Mouse (Mus musculus) layer of hippocampus, postnatal 14 days (tissue): ENCODE measurements around the gene 4930444G20Rik. TPM values are rescaled to one million over a fixed set of nuclear protein-coding genes. Genes with fewer than 3 reads are reported as not detected.
A peak's percentile ranks its signal among the peaks of the same experiment; 100 is the strongest.
"Not testable (repeated sequence)": the region's sequence is repeated elsewhere in the genome, so short reads cannot be mapped to it uniquely, and the experiment has no call there.

Experiments
- DNase-seq, 2 experiments: peaks; one replicate each; pipeline ENCODE4 v3.0.0; 2021 to 2022; ENCODE audit warnings: low spot score in 2 of 2, mixed read lengths in 1 of 2
- long read RNA-seq, 2 experiments: library from polyadenylated mRNA; stranded (forward); transcript quantifications; one replicate each; pipeline ENCODE4 v2.0.0; 2021
- total RNA-seq, 2 experiments: library from RNA; stranded (reverse); gene quantifications; 2 replicates each; pipeline ENCODE4 v1.2.3; 2021

The 4930444G20Rik gene
- total RNA-seq = not detected
- long read RNA-seq, experiment 1 = 0 reads
- long read RNA-seq, experiment 2 = 0 reads

DNA sequence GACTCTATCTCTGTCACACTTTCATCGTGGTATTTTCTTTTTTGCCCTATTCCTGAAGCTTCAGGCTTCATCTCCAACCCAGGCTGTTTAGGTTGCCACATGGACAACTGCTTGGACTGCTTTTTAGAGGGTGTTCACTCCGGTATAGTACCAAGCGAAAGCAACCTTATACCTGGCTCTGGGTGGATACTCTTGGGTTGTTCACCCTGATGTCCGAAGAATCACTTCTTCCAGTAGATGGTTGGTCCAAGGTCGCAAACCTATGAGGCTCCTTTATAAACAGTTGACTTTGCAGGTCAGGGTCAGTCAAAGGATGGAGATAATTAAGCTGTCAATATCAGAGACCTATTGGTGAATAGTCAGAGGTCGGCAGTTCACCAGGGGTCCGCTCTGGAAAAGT lies at the start of gene 4930444G20Rik:
Gene 4930444G20Rik, minus strand, starts transcription at position 101 of the 400 bp plus-strand sequence.
- DNase-seq = not testable (repeated sequence)

GRCm38 (mm10) chr10:22074531-22074930 lies 6.7 kb upstream of the 4930444G20Rik start:
- no peak for DNase-seq

GRCm38 (mm10) chr10:22072739-22073138 lies 4.9 kb upstream of the 4930444G20Rik start:
- no peak for DNase-seq

GRCm38 (mm10) chr10:22070576-22070975 lies 2.7 kb upstream of the 4930444G20Rik start:
- DNase-seq = no peak

DNA sequence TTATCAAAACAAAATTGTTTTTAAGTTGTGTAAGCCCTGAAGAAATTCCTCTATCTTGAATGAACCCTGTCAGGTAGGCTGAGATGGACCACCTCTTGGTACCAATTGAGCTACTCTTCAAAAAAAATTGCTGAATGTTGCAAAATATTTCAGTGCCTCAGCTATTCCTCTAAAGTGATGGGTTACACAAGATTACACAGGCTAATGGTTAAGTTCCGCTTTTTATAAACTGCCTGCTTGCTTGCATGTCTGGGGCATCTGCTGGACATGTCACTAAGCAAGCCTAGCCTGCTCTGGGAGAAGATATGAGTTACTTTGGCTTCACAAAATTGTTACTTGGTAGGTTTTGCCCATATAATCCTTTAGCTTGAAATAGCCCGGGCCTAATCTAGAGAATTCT lies 2.3 kb upstream of the 4930444G20Rik start:
- no peak for DNase-seq

DNA sequence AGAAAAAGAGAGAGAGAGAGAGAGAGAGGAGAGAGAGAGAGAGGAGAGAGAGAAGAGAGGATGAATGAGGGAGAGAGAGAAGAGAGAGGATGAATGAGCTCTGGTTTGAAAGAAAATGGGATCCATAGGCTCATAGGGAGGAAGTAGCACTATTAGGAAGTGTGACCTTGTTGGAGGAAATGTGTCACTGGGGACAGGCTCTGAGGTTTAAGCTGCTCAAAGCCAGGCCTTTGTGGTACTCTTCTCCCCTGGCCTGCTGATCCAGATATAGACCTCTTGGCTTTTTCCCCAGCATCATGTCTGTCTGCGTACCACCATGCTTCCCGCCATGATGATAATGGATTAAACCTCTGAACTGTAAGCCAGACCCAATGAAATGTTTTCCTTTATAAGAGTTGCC lies 8.5 kb downstream of the 4930444G20Rik start:
- no peak for DNase-seq

DNA sequence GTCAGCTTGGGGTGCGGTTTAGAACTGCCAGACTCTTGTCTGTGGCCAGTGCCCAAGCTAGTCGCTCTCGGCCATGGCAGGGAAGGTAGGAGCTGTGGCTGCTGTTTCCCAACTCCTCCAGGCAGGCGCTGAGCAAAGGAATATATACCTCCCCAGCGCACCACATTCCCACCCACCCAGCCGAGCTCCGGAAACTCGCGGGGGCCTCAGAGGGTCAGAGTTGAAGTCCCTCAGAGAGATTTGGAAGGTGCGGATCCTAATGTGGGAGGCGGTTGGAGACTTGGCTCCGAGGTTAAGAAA lies 8.9 kb downstream of the 4930444G20Rik start:
- DNase-seq = no peak

DNA sequence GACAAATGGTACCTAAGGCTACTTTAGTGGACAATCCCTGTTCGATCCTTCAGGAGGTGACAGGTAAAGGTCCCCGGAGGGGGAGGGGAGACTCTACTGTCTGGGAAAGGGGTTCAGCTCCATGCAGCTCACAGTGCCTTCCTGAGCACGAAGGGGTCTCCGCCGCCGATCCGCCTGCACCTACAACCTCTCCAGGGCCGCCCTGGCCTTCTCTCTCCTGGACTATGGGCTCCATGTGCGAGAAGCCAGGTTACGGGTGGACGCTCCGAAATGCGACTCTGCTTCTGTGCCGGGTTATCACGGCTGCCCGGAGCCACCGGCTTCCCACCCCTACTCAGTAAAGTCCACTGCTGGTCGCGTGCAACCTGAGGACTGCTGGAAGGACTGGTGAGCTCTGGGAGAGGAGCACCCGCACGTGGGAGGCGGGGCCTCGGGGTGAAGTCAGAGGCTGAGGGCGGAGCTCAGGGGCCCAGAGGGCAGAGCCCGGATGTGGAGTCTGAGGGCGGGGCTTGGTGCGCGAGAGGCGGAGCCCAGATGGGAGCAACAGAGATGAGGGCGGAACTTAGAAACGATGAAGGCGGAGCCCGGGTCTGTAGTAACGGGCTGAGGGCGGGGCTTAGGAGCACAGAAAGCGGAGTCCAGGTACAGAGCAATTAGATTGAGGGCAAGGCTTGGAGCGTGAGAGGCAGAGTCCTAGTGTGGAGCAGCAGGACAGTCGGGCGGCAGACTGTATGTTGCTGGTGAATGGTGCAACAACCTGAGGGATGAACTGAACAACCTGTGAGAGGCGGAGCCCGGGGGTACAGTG lies 9.5 kb downstream of the 4930444G20Rik start:
- peak; percentile 83 to 91 for DNase-seq

GRCm38 (mm10) chr10:22055308-22055707 lies 12.6 kb downstream of the 4930444G20Rik start:
- no peak for DNase-seq

- peak; percentile 17 to 33 for DNase-seq
These were observed 31.6 kb downstream of the 4930444G20Rik start for GRCm38 (mm10) chr10:22036256-22036655.

GRCm38 (mm10) chr10:22034303-22034702 lies 33.6 kb downstream of the 4930444G20Rik start:
- DNase-seq = peak; percentile 39 to 46

DNA sequence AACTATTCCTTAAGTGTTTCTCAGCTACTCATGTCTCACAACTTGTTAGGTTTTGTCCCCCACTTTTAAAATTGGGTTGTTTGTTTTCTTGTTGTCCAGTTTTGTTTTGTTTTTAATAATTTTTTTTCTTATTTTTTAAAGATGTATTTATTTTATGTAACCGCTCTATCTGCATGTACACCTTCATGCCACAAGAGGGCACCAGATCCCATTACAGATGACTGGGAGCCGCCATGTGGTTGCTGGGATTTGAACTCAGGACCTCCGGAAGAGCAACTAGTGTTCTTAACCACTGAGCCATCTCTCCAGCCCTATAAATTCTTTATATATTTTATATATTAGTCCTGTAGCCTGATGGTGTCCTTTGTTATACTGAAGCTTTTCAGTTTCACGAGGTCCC lies 49.3 kb downstream of the 4930444G20Rik start:
- no peak for DNase-seq

DNA sequence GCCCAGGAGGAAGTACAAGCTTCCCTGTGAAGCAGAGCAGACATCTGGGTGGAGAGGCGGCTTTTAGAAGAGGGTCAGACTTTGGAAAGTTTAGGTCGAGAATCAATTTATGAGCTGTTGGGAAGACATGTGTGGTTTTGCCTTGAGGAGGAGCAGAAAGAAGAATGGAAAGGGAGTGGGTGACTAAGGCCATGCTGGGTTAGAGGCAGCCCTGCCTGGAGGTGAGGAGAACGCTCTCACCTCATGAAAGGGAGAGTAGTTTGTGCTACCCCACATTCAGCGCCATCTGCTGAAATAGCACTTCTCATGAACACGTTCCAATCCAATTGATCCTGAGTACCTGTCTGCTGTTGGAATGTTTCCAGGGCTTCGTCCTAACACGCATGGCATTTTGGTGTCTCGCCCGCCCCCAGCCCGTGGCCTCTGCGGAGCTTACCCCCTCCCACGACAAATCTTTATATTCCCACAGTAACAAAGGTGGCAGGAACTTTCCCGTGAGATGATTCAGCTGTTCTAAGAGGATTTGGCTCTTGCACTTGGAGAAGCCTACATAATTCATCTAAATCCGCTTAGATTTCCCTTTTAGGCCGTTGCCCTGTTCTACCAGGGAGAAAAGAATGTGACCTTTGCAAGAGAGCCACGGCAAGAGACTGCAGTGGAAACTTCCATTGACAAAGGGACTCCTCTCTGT lies 50.3 kb downstream of the 4930444G20Rik start:
- DNase-seq = no peak

Other genes with a start within 250 kb of the 4930444G20Rik start
- gene Sgk1, start 185.9 kb downstream of the 4930444G20Rik start, total RNA-seq = 100 to 1,000 TPM in 1 of 2 experiments, 10 to 100 TPM in 1; 91.0 to 104 TPM
- gene E030030I06Rik, start 81.2 kb upstream of the 4930444G20Rik start, total RNA-seq = 1 to 10 TPM; 1.9 to 3.7 TPM
- gene Raet1e, start 90.5 kb upstream of the 4930444G20Rik start, total RNA-seq = not detected
- not detected for gene H60b, start 90.5 kb upstream of the 4930444G20Rik start, total RNA-seq